Mouse (Mus musculus) lung, embryonic 14.5 days (tissue): ENCODE data around the gene Chn1. TPM values are rescaled to one million over a fixed set of nuclear protein-coding genes. Genes with fewer than 3 reads are reported as not detected.
A peak's percentile ranks its signal among the peaks of the same experiment; 100 is the strongest.

Source experiments
- ATAC-seq: fragments of 200-750 bp; cut with Nextera tagmentation; 2 replicates; pipeline ENCODE4 v1.8.0; 2017; ENCODE audit warnings: mild to moderate bottlenecking, moderate TSS enrichment, moderate library complexity; ENCODE audit not compliant: insufficient read depth
- DNase-seq: peaks from one replicate; pipeline ENCODE4 v3.0.0-alpha.2; 2015
- H3K27ac ChIP-seq: fragments of 300-500 bp; sonication (generic); 2 replicates; pipeline ENCODE4 v1.5.1; 2014; ENCODE audit warnings: low read depth, mild to moderate bottlenecking, moderate library complexity
- H3K27me3 ChIP-seq: fragments of 300-500 bp; sonication (generic); 2 replicates; pipeline ENCODE4 v1.6.1; 2014; ENCODE audit warnings: low read length, control low read depth; ENCODE audit not compliant: insufficient read depth
- H3K36me3 ChIP-seq: fragments of 300-500 bp; sonication (generic); 2 replicates; pipeline ENCODE4 v1.6.1; 2014; ENCODE audit warnings: control low read depth; ENCODE audit not compliant: insufficient read depth
- H3K4me1 ChIP-seq: fragments of 300-500 bp; sonication (generic); 2 replicates; pipeline ENCODE4 v1.6.1; 2014; ENCODE audit warnings: antibody characterized with exemption, control low read depth; ENCODE audit not compliant: insufficient read depth
- H3K4me2 ChIP-seq: fragments of 300-500 bp; sonication (generic); 2 replicates; pipeline ENCODE4 v1.6.1; 2014; ENCODE audit warnings: mild to moderate bottlenecking
- H3K4me3 ChIP-seq: fragments of 300-500 bp; sonication (generic); 2 replicates; pipeline ENCODE4 v1.5.1; 2014; ENCODE audit warnings: low read depth, low read length
- H3K9ac ChIP-seq: fragments of 300-500 bp; sonication (generic); 2 replicates; pipeline ENCODE4 v1.6.1; 2014
- H3K9me3 ChIP-seq: fragments of 300-500 bp; sonication (generic); 2 replicates; pipeline ENCODE4 v1.6.1; 2016; ENCODE audit warnings: low read depth, low read length, control low read depth
- CTCF ChIP-seq: IDR thresholded peaks from 2 replicates; pipeline ENCODE4 v1.5.1; 2016; ENCODE audit warnings: antibody characterized with exemption, low read depth
- WGBS: fragments of 180-500 bp; shearing (Covaris S2); extraction: QIAGEN DNeasy Blood & Tissue Kit; methylation state at CpG from one replicate; pipeline ENCODE4 v1.1.7; 2014; 5-methylcytosine and 5-hydroxymethylcytosine counted together
- polyA plus RNA-seq: library from polyadenylated mRNA; unstranded; fragments of >200 nt; fragmentation: Nextera tagmentation; extraction: Ambion mirVana; gene quantifications from 2 replicates; pipeline ENCODE4 v1.2.1, GENCODE M21; 2014

Gene Chn1
- polyA plus RNA-seq, 1 experiment from 2014 or later = 56.4 TPM

GRCm38 (mm10) chr2:73572539-73573372, 202.4 kb downstream of the Chn1 start:
- Histone ChIP-seq H3K9me3 (no peaks in the 10 kb centered on the region), H3K36me3 (no peaks in the 10 kb centered on the region), H3K9ac (no peak overlapping the region), H3K4me3 (no peak overlapping the region), H3K27ac (no peak overlapping the region), H3K4me2 (peak overlapping the region; percentile 44), H3K27me3 (no peaks in the 10 kb centered on the region), H3K4me1 (no peaks in the 10 kb centered on the region)
- peak; percentile 88 for DNase-seq
- peak; percentile 86 for ATAC-seq
- peak; percentile 96 for TF ChIP-seq CTCF
- WGBS = 33% methylated on average over 23 of the region's 23 CpGs

GRCm38 (mm10) chr2:73571901-73572300, 203.2 kb downstream of the Chn1 start:
- no peak for TF ChIP-seq CTCF
- H3K9me3 ChIP-seq = no peaks in the 10 kb centered on the region
- no peak overlapping the region for H3K27ac ChIP-seq
- no peak overlapping the region for H3K9ac ChIP-seq
- no peaks in the 10 kb centered on the region for H3K4me1 ChIP-seq
- H3K36me3 ChIP-seq = no peaks in the 10 kb centered on the region
- no peak overlapping the region for H3K4me2 ChIP-seq
- H3K4me3 ChIP-seq = no peak overlapping the region
- no peak for ATAC-seq
- WGBS = 70% methylated on average over 6 of the region's 6 CpGs
- DNase-seq = no peak
- no peaks in the 10 kb centered on the region for H3K27me3 ChIP-seq

GRCm38 (mm10) chr2:73571304-73571703, 203.8 kb downstream of the Chn1 start:
- Histone ChIP-seq H3K27me3 (no peaks in the 10 kb centered on the region), H3K9me3 (no peaks in the 10 kb centered on the region), H3K4me3 (no peak overlapping the region), H3K36me3 (no peaks in the 10 kb centered on the region), H3K4me2 (no peak overlapping the region), H3K9ac (no peak overlapping the region), H3K4me1 (no peaks in the 10 kb centered on the region), H3K27ac (no peak overlapping the region)
- no peak for TF ChIP-seq CTCF
- DNase-seq (no peak), ATAC-seq (no peak)
- WGBS = 91% methylated on average over 9 of the region's 9 CpGs

- peak overlapping the region; percentile 59 for H3K4me2 ChIP-seq
- WGBS = 14% methylated on average over 8 of the region's 8 CpGs
- no peaks in the 10 kb centered on the region for H3K4me1 ChIP-seq
- no peak overlapping the region for H3K9ac ChIP-seq
- ATAC-seq (peak; percentile 50), DNase-seq (peak; percentile 91)
- H3K27me3 ChIP-seq = no peaks in the 10 kb centered on the region
- H3K27ac ChIP-seq = no peak overlapping the region
- no peaks in the 10 kb centered on the region for H3K36me3 ChIP-seq
- peak; percentile 86 for TF ChIP-seq CTCF
- H3K9me3 ChIP-seq = no peaks in the 10 kb centered on the region
- peak overlapping the region; percentile 20; the same call in 1 of the 2 replicates for H3K4me3 ChIP-seq
These were observed 208.0 kb downstream of the Chn1 start for GRCm38 (mm10) chr2:73566989-73567605.

GRCm38 (mm10) chr2:73566162-73566561, 209.0 kb downstream of the Chn1 start:
- Histone ChIP-seq H3K4me2 (no peak overlapping the region), H3K27me3 (no peaks in the 10 kb centered on the region), H3K9ac (no peak overlapping the region), H3K9me3 (no peaks in the 10 kb centered on the region), H3K4me1 (no peaks in the 10 kb centered on the region), H3K36me3 (no peaks in the 10 kb centered on the region), H3K4me3 (no peak overlapping the region), H3K27ac (no peak overlapping the region)
- peak; percentile 63 for TF ChIP-seq CTCF
- WGBS = 23% methylated on average over 7 of the region's 7 CpGs
- no peak for ATAC-seq
- peak; percentile 45 for DNase-seq

- Histone ChIP-seq H3K36me3 (no peaks in the 10 kb centered on the region), H3K4me2 (no peak overlapping the region), H3K27ac (no peak overlapping the region), H3K9ac (no peak overlapping the region), H3K27me3 (no peaks in the 10 kb centered on the region), H3K9me3 (no peaks in the 10 kb centered on the region), H3K4me1 (no peaks in the 10 kb centered on the region), H3K4me3 (no peak overlapping the region)
- ATAC-seq = no peak
- TF ChIP-seq CTCF = no peak
- DNase-seq = peak; percentile 17
- WGBS = 39% methylated on average over 7 of the region's 7 CpGs
These were observed 211.5 kb downstream of the Chn1 start for GRCm38 (mm10) chr2:73563690-73564089.

GRCm38 (mm10) chr2:73562656-73563055, 212.5 kb downstream of the Chn1 start:
- no peak for DNase-seq

More at GRCm38 (mm10) chr2:73562656-73563055, 212.5 kb downstream of the Chn1 start:
- no peaks in the 10 kb centered on the region for H3K27me3 ChIP-seq
- no peak overlapping the region for H3K27ac ChIP-seq
- no peak for ATAC-seq
- H3K9ac ChIP-seq = no peak overlapping the region
- no peaks in the 10 kb centered on the region for H3K36me3 ChIP-seq
- H3K4me1 ChIP-seq = no peaks in the 10 kb centered on the region
- WGBS = 77% methylated on average over 9 of the region's 9 CpGs
- no peak overlapping the region for H3K4me3 ChIP-seq
- H3K9me3 ChIP-seq = no peaks in the 10 kb centered on the region
- no peak for TF ChIP-seq CTCF
- H3K4me2 ChIP-seq = no peak overlapping the region
